Mouse (Mus musculus) CH12.LX (cell line): ENCODE results near the gene Ankfy1. TPM values are rescaled to one million over a fixed set of nuclear protein-coding genes. Genes with fewer than 3 reads are reported as not detected.

Experiments used
- DNase-seq: peaks from one replicate; pipeline ENCODE4 v3.0.0-alpha.2; 2013; ENCODE audit errors: extremely low read depth
- H3K27ac ChIP-seq: 2 replicates; pipeline ENCODE4 v1.5.1; 2012; ENCODE audit warnings: low read depth, mild to moderate bottlenecking, control low read depth, moderate library complexity; ENCODE audit not compliant: insufficient read depth
- H3K27me3 ChIP-seq: replicated peaks from 2 replicates; pipeline ENCODE3; 2012; ENCODE audit warnings: inconsistent platforms
- H3K36me3 ChIP-seq, 2 experiments: replicated peaks in 1 of 2; 2 replicates each; pipeline versions ENCODE3 to v1.6.1; 2012; ENCODE audit warnings: inconsistent platforms in 1 of 2, low read length in 1 of 2, mild to moderate bottlenecking in 1 of 2, mixed read lengths in 1 of 2, moderate library complexity in 1 of 2; ENCODE audit not compliant: control insufficient read depth in 1 of 2, insufficient read depth in 1 of 2
- H3K4me1 ChIP-seq, 2 experiments: 2 replicates each; pipeline ENCODE4 v1.6.1; 2012; ENCODE audit warnings: inconsistent platforms in 1 of 2, moderate library complexity in 1 of 2; ENCODE audit not compliant: insufficient read depth in 2 of 2, control insufficient read depth in 1 of 2
- H3K4me2 ChIP-seq: 2 replicates; pipeline ENCODE4 v1.6.1; 2012; ENCODE audit warnings: low read depth, mild to moderate bottlenecking, control low read depth; ENCODE audit not compliant: poor library complexity, insufficient read depth, severe bottlenecking
- H3K4me3 ChIP-seq, 3 experiments: fragments of 150-350 bp in 1 of 3; sonication (generic) in 1 of 3; replicated peaks in 1 of 3; 2 replicates each; pipeline versions ENCODE3 to v1.5.1; 2011 to 2012; ENCODE audit warnings: low read depth in 2 of 3, low read length in 2 of 3, mild to moderate bottlenecking in 2 of 3, moderate library complexity in 2 of 3, control low read depth in 1 of 3, improper control_type of control experiment in 1 of 3, inconsistent platforms in 1 of 3, mixed read lengths in 1 of 3; ENCODE audit not compliant: poor library complexity in 1 of 3
- H3K79me2 ChIP-seq: replicated peaks from 2 replicates; pipeline ENCODE4 v1.6.1; 2012; ENCODE audit warnings: mild to moderate bottlenecking, moderate library complexity; ENCODE audit not compliant: control insufficient read depth, poor library complexity, insufficient read depth, severe bottlenecking; ENCODE audit errors: extremely low read depth
- H3K9ac ChIP-seq: 2 replicates; pipeline ENCODE4 v1.6.1; 2012; ENCODE audit warnings: low read depth, mild to moderate bottlenecking, control low read depth, moderate library complexity; ENCODE audit not compliant: insufficient read depth
- H3K9me3 ChIP-seq: replicated peaks from 2 replicates; pipeline ENCODE3; 2012; ENCODE audit warnings: low read length, inconsistent platforms, mixed read lengths
- CHD2 ChIP-seq: IDR thresholded peaks from 2 replicates; pipeline ENCODE4 v1.6.1; 2011; ENCODE audit warnings: low read length, improper control_type of control experiment
- CTCF ChIP-seq, 2 experiments: IDR thresholded peaks in 1 of 2; conservative IDR thresholded peaks in 1 of 2; 2 replicates each; pipeline ENCODE4 v1.5.1; 2011 to 2012; ENCODE audit warnings: low read depth in 2 of 2, low read length in 2 of 2, improper control_type of control experiment in 1 of 2, inconsistent platforms in 1 of 2, mild to moderate bottlenecking in 1 of 2, moderate library complexity in 1 of 2
- E2F4 ChIP-seq: IDR thresholded peaks from 2 replicates; pipeline ENCODE4 v1.6.1; 2011; ENCODE audit warnings: low read depth, low read length, improper control_type of control experiment; ENCODE audit not compliant: insufficient replicate concordance
- ELF1 ChIP-seq: IDR thresholded peaks from 2 replicates; pipeline ENCODE4 v1.6.1; 2014; ENCODE audit warnings: low read depth, mild to moderate bottlenecking, inconsistent platforms, low read length, improper control_type of control experiment
- EP300 ChIP-seq: IDR thresholded peaks from 2 replicates; pipeline ENCODE4 v1.6.1; 2011; ENCODE audit warnings: low read length, improper control_type of control experiment
- JUND ChIP-seq: conservative IDR thresholded peaks from 2 replicates; pipeline ENCODE4 v1.6.1; 2011; ENCODE audit warnings: low read depth, low read length, improper control_type of control experiment
- KAT2A ChIP-seq: IDR thresholded peaks from 2 replicates; pipeline ENCODE4 v1.6.1; 2012; ENCODE audit warnings: low read length, improper control_type of control experiment, inconsistent platforms; ENCODE audit not compliant: insufficient replicate concordance
- MAFK ChIP-seq: IDR thresholded peaks from 2 replicates; pipeline ENCODE4 v1.6.1; 2011; ENCODE audit warnings: low read length, improper control_type of control experiment; ENCODE audit not compliant: insufficient replicate concordance
- MAZ ChIP-seq: IDR thresholded peaks from 2 replicates; pipeline ENCODE4 v1.6.1; 2012; ENCODE audit warnings: low read depth, mild to moderate bottlenecking, inconsistent platforms, low read length, improper control_type of control experiment, moderate library complexity
- MEF2A ChIP-seq: IDR thresholded peaks from 2 replicates; pipeline ENCODE4 v1.6.1; 2014; ENCODE audit warnings: low read depth, mild to moderate bottlenecking, inconsistent platforms, low read length, improper control_type of control experiment, borderline replicate concordance
- MXI1 ChIP-seq: IDR thresholded peaks from 2 replicates; pipeline ENCODE4 v1.6.1; 2011; ENCODE audit warnings: mild to moderate bottlenecking, low read depth, low read length, improper control_type of control experiment
- MYC ChIP-seq: IDR thresholded peaks from 2 replicates; pipeline ENCODE4 v1.6.1; 2011; ENCODE audit warnings: low read depth, mild to moderate bottlenecking, improper control_type of control experiment, low read length
- NELFE ChIP-seq: IDR thresholded peaks from 2 replicates; pipeline ENCODE4 v1.6.1; 2011; ENCODE audit warnings: low read depth, low read length, improper control_type of control experiment
- POLR2AphosphoS2 ChIP-seq: IDR thresholded peaks from 2 replicates; pipeline ENCODE4 v1.6.1; 2011; ENCODE audit warnings: low read depth, low read length, improper control_type of control experiment
- RAD21 ChIP-seq: IDR thresholded peaks from 2 replicates; pipeline ENCODE4 v1.6.1; 2011; ENCODE audit warnings: low read depth, mild to moderate bottlenecking, low read length, improper control_type of control experiment, moderate library complexity
- RCOR1 ChIP-seq: conservative IDR thresholded peaks from 2 replicates; pipeline ENCODE4 v1.6.1; 2012; ENCODE audit warnings: low read depth, mild to moderate bottlenecking, inconsistent platforms, low read length, improper control_type of control experiment
- TBP ChIP-seq: conservative IDR thresholded peaks from 2 replicates; pipeline ENCODE4 v1.6.1; 2011; ENCODE audit warnings: low read depth, low read length, improper control_type of control experiment
- TCF12 ChIP-seq: IDR thresholded peaks from 2 replicates; pipeline ENCODE4 v1.6.1; 2014; ENCODE audit warnings: low read depth, mild to moderate bottlenecking, inconsistent platforms, low read length, improper control_type of control experiment
- ZC3H11A ChIP-seq: IDR thresholded peaks from 2 replicates; pipeline ENCODE4 v1.6.1; 2012; ENCODE audit warnings: low read depth, mild to moderate bottlenecking, inconsistent platforms, low read length, improper control_type of control experiment
- ZMIZ1 ChIP-seq: IDR thresholded peaks from 2 replicates; pipeline ENCODE4 v1.6.1; 2012; ENCODE audit warnings: low read depth, mild to moderate bottlenecking, inconsistent platforms, low read length, improper control_type of control experiment
- dilution Hi-C: fragments of 300-500 bp; cut with MboI; formaldehyde crosslinking; loops from 2 replicates; pipeline ENCODE4 v1.14.3; 2020; ENCODE audit warnings: low sequenced_read_pairs; ENCODE audit not compliant: extremely low pct_unique_long_range_greater_than_20kb, extremely low pct_ligation_motif_present
- in situ Hi-C: fragments of 300-500 bp; cut with MboI; formaldehyde crosslinking; loops from 3 replicates; pipeline ENCODE4 v1.14.3; 2019; ENCODE audit warnings: low sequenced_read_pairs, low pct_ligation_motif_present, low pct_unique_long_range_greater_than_20kb, mixed read lengths
- polyA plus RNA-seq: library from polyadenylated mRNA; unstranded; fragments of >175 nt; gene quantifications from 2 replicates; pipeline ENCODE4 v1.2.1, GENCODE M21; 2012; ENCODE audit warnings: low read depth; ENCODE audit not compliant: insufficient read length
- total RNA-seq, 2 experiments: library from RNA; depleted of rRNA; stranded (reverse); fragments of 300-350 nt in 1 of 2; fragments of >200 nt in 1 of 2; gene quantifications; 2 replicates each; pipeline ENCODE4 v1.2.3; 2012 to 2014

Ankfy1 gene
- total and polyA plus RNA-seq, 3 experiments = 31.4 to 37.0 (median 31.5) TPM

DNA sequence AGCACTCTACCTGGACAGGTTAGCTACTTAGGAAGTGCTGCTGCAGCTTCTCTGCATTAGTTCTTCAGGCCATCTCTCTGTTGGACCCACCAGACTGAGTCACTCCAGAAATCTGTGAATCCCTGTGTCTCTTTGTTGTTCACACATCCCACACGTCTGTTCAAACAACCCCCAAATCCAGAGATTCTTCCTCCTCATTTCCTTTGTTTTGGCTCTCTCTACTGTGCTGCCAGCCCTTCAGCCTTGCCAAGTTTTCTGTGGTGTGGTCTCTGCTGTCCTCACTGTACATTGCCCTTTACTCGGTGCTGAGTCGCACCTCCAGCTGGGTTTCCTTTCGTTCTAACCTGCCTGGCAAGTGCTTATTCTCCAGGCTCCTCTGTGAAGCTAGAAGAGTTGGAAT lies 74.5 kb downstream of the Ankfy1 start:
- Histone ChIP-seq H3K9ac (no peak overlapping the region), H3K4me1 (no peaks in the 10 kb centered on the region), H3K79me2 (no peaks in the 10 kb centered on the region), H3K4me3 (no peak overlapping the region), H3K4me2 (no peak overlapping the region), H3K9me3 (no peaks in the 10 kb centered on the region), H3K27me3 (no peaks in the 10 kb centered on the region), H3K36me3 (peaks cover 75 to 80% of the 10 kb centered on the region in 2 experiments), H3K27ac (no peak overlapping the region)
- in situ Hi-C loops (no loop called here), dilution Hi-C loops (no loop called here)
- TF ChIP-seq MEF2A = no peak
- no peak for TF ChIP-seq MXI1
- no peak for DNase-seq

DNA sequence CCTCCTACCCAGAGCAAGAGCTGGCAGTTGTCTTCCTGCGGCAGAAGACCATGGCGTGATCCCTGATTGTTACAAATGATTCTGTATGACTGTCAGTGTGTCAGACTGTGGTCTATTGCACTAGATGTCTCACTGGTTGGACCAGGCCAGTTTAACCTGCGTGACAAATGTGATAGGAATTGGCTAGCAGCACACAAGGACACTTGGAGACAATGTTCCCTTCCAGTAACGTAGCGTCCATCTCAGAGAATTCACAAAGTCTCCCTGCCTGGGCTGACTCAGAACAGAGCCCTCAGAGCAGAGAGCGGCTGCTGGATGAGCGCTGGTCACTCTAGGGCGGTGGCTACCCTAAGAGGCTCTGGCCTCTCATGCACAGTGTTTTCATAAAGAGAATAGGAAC lies 77.9 kb downstream of the Ankfy1 start:
- in situ Hi-C loops = no loop called here

DNA sequence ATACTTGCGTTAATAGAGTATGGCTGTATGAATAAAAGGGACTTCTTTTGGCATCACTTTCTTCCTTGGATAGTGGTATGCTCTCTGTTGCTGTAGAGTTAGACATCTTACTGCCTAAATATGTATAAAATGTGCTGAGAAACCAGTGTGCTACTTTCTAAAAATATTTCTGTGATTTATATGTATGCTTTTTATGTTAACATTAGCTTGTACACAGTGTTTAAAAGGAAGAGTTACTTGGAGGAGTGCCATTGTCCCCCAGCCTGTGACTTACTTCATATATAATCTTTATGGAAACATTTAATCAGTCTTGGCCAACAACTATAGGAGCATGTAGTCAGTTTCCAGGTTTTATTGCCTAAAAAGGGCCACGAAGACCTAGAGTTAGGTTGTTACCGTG lies 79.3 kb downstream of the Ankfy1 start:
- Histone ChIP-seq H3K27ac (no peak overlapping the region), H3K4me3 (no peak overlapping the region), H3K4me1 (no peaks in the 10 kb centered on the region), H3K4me2 (no peak overlapping the region)
- in situ Hi-C loops = no loop called here
- dilution Hi-C loops = no loop called here
- no peak for DNase-seq
- TF ChIP-seq MAZ (no peak), EP300 (no peak), NELFE (no peak), KAT2A (no peak), CTCF (conservative IDR thresholded peaks at IDR 0.05 in 1 of 2, IDR thresholded peaks at IDR 0.05 in 1 of 2; ENCODE audit: low read depth in 2 of 2, low read length in 2 of 2) (no peak), TBP (no peak), RAD21 (no peak), MAFK (no peak), MYC (no peak), CHD2 (no peak), ZMIZ1 (no peak), ZC3H11A (no peak), RCOR1 (no peak), MEF2A (no peak)
- TF ChIP-seq, all 38 proteins: peak for 0
- Histone ChIP-seq H3K79me2 (no peaks in the 10 kb centered on the region), H3K9ac (no peak overlapping the region), H3K36me3 (peaks cover 43 to 56% of the 10 kb centered on the region in 2 experiments), H3K9me3 (no peaks in the 10 kb centered on the region), H3K27me3 (no peaks in the 10 kb centered on the region)

More for the DNA sequence above, 77.9 kb downstream of the Ankfy1 start:
- Histone ChIP-seq H3K4me3 (no peak overlapping the region), H3K9ac (no peak overlapping the region), H3K27me3 (no peaks in the 10 kb centered on the region), H3K4me1 (no peaks in the 10 kb centered on the region), H3K79me2 (no peaks in the 10 kb centered on the region), H3K4me2 (no peak overlapping the region), H3K36me3 (peaks cover 55 to 69% of the 10 kb centered on the region in 2 experiments), H3K9me3 (no peaks in the 10 kb centered on the region), H3K27ac (no peak overlapping the region)
- DNase-seq = no peak
- TF ChIP-seq POLR2AphosphoS2 (no peak), MAZ (no peak), MAFK (no peak), RAD21 (no peak), JUND (no peak), TCF12 (no peak), TBP (no peak), ZC3H11A (no peak), ELF1 (no peak), EP300 (no peak), E2F4 (no peak)
- dilution Hi-C loops = no loop called here
